Mouse (Mus musculus): Measurements from ENCODE around the gene Elfn2.

GRCm38 (mm10) chr15:78740662-78741061 is 22.1 kb upstream of the Elfn2 start:
- TF ChIP-seq CTCF (IDR thresholded peaks at IDR 0.05; ENCODE audit: borderline replicate concordance, extremely low read depth, insufficient read depth, insufficient read length) (no peak), POLR2A (IDR thresholded peaks at IDR 0.05; ENCODE audit: borderline replicate concordance, extremely low read depth, insufficient read depth, insufficient read length, poor library complexity, severe bottlenecking) (no peak)

Measured in brain, embryonic 14.5 days (tissue).